Mouse (Mus musculus) left cerebral cortex, postnatal 10 days (tissue): ENCODE measurements around the gene Frmd5. TPM values are rescaled to one million over a fixed set of nuclear protein-coding genes. Genes with fewer than 3 reads are reported as not detected.

ENCODE experiments used
- DNase-seq, 2 experiments: peaks; one replicate each; pipeline ENCODE4 v3.0.0; 2021 to 2022; ENCODE audit warnings: low spot score in 2 of 2, mixed read lengths in 1 of 2; ENCODE audit errors: extremely low spot score in 1 of 2
- intact Hi-C: fragments of 180-260 bp; cut with DNase I; formaldehyde crosslinking; loops from one replicate; pipeline ENCODE4 v1.15.1; 2025
- total RNA-seq, 2 experiments: library from RNA; stranded (reverse); gene quantifications; 2 replicates each; pipeline ENCODE4 v1.2.3; 2021

The Frmd5 gene
- total RNA-seq, 2 experiments from 2014 or later: 44.0 to 46.4 TPM

GRCm38 (mm10) chr2:121598249-121598648 lies 208.6 kb downstream of the Frmd5 start:
- no peak for DNase-seq
- intact Hi-C loops: no loop called here

DNA sequence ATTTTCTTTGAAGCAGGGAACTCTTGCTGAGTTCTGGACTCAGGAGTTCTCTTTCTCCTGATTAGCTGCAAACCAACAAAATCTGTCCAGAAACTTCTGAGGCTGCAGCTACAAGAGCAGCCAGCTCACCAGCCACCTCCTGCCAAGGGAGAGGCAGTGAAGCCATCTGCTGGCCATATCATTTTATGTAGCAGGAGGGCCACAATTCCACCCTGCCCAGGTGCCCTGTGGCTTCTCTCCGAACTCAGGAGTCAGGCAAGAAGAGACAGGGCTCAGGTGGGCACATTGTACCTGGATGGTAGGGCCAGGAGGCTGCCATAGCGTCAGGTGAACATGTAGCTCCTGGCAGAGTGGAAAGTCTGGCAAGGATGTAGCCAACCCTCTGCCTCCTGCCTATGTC lies 210.3 kb downstream of the Frmd5 start:
- intact Hi-C loops: no loop called here
- no peak for DNase-seq

GRCm38 (mm10) chr2:121594660-121595291 lies 212.1 kb downstream of the Frmd5 start:
- intact Hi-C loops: no loop called here
- no peak for DNase-seq

DNA sequence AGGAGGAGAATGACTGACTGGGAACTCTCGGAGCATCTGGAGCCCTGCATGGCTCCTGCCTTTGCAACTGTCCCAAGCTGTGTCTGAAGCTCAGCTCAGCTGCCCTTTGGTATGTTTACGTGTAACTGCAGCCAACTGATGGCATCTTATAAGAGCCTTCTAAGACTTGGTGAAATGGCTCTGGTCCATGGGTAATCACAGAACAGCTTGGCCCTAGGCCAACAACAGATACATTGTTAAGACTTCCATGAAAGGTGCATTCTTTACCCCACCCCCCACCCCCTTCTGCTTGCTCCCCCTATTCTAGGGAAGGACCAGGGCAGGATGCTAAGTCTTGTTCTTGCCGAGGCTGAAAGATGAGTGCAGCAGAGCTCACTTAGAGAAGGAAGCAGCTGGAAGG lies 212.8 kb downstream of the Frmd5 start:
- DNase-seq: no peak
- intact Hi-C loops: no loop called here

DNA sequence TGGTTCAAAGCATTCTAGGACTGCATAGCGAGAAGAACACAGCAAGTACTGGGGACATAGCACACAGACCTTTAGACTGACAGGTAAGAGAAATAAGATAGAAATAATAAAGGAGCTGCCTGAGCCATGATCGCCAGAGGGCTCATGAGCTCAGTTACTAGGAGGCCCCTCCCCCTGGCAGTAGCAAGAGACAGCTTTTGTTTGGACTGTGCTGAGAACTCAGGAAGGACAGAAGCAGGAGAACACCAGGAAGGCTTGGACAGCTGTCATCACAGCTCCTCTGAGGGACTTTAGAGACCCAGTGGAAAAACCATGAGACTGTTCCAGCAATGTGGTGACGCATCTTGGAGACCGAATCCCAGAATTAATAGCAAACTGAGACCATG lies 218.6 kb downstream of the Frmd5 start:
- DNase-seq: peak in 1 of 2 experiments; percentile 42
- intact Hi-C loops: no loop called here

DNA sequence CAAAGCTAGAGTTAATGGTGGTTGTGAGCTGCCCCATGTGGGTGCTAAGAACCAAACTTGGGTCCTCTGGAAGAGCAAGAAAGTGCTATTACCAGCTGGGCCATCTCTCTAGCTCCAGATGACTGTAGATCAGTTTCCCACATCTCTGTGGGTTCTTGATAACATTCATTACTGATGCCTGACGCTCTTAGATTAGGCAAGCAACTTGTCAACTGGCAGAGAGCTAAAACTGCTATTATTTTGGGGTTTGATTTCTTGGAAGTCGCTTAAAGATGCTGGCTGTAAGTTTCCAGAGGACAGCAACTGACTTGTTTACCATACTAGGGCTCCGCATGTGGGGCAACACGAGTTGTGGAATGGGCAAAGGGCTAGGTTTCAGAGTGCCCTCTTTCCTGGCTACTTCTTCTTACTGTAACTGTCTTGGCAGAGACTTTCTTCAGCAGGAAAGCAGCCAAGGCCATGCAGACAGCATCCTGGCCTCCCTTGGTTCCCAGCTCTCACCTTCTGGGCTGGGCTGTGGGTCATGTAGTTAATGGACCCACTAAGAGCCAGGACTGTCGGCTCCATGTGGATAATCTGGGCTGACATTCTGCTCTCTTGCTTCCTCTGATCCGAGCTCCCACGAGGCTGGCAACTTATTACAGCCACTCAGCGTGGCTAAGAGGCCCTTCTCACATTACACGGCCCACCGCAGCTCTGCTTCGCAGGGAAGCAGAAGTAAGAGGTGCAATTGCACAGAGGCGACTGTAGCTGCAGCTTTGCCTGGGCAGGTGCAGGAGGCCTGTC lies 219.2 kb downstream of the Frmd5 start:
- DNase-seq: no peak
- intact Hi-C loops: no loop called here

GRCm38 (mm10) chr2:121584705-121585104 lies 222.2 kb downstream of the Frmd5 start:
- intact Hi-C loops: no loop called here
- no peak for DNase-seq

DNA sequence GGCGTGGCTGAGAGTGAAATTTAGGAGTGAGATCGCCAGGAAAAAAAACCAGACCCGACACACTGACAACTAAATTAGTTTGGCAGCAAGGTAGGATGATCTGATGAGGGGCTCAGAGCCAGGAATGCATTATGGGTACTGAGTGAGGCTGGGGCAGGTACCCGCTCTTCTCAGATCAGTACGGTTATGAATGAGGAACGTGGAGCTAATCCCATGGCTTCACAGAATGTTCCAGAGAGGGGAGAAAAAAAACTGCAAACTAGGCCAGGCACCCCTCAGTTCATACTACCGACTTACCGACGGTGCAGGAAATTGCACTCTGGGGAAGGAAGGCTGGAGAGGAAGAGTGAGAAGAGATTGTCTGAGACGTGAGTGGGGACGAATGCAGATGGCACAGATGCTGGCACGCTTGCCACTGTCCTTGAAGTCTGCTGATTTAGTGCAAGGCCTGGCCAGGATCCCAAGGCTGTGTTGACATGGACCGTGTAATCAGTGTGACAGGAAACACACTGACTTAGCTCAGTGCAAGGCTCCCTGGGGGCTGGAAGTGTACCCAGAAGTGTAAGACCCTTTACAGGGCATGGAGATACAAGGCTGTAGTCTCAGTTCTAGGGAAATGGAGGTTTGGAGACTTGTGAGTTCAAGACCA lies 223.3 kb downstream of the Frmd5 start:
- DNase-seq: no peak
- intact Hi-C loops: no loop called here

- no peak for DNase-seq
- intact Hi-C loops: no loop called here
Measured at GRCm38 (mm10) chr2:121582809-121583376, 224.0 kb downstream of the Frmd5 start.

DNA sequence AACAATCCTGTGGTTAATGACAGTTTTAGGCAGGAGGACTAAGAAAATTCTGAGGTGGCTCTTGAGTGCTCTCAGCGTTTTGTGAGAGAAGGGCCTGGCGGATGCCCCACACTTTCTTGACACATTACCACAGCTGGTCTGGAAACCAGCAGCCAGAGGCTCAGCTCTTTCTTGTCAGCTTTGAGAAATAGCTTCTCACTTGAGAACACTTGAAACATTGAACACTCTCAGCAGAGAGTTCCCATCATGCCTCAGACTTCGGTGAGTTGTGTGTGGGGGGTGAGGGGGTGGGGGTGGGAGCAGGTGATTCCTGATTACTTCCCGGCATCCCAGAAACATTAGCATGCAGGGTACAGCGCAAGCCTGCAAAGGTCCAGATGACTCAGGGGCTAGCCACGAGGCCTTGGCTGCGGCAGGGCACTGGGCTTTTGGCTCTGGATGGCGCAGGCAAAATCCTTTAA lies 231.1 kb downstream of the Frmd5 start:
- DNase-seq: no peak
- intact Hi-C loops: no loop called here

DNA sequence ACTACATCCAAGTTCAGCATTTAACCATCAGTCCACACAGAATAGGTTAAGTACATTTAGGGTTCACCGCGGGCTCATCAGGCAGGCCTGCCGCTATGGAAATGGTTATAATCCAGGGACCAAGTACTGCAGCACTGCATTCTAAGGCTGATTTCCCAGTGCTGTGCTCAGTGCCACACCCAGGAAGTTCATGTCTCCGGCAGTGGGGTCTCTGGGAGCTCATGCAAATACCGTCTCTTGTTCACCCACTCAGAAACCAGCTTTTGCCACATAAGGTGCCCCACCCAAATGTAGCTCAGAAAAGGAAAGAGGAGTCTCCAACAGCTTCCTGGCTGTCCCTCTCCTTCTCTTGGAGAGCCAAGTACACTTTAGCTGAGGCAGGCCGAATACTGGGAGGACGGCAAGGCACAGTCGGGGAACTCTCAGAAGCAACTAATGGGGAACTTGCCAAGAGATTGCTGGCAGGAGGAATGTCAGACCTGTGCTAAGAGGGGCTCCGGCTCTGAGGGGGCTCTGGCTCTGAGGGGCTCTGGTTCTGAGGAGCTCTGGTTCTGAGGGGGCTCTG lies 232.7 kb downstream of the Frmd5 start:
- DNase-seq: no peak
- intact Hi-C loops: loop anchor here (5.0 kb wide), 1 partner anchor 123 kb away; no protein-coding TSS in a partner anchor

GRCm38 (mm10) chr2:121571780-121572179 lies 235.1 kb downstream of the Frmd5 start:
- intact Hi-C loops: loop anchor here (2.0 to 5.0 kb wide), 2 partner anchors 126 to 261 kb away; no protein-coding TSS in a partner anchor
- peak; percentile 83 to 84 for DNase-seq

- DNase-seq: no peak
- intact Hi-C loops: loop anchor here (2.0 to 5.0 kb wide), 2 partner anchors 126 to 262 kb away; no protein-coding TSS in a partner anchor
Measured at GRCm38 (mm10) chr2:121570999-121571655, 235.8 kb downstream of the Frmd5 start.

DNA sequence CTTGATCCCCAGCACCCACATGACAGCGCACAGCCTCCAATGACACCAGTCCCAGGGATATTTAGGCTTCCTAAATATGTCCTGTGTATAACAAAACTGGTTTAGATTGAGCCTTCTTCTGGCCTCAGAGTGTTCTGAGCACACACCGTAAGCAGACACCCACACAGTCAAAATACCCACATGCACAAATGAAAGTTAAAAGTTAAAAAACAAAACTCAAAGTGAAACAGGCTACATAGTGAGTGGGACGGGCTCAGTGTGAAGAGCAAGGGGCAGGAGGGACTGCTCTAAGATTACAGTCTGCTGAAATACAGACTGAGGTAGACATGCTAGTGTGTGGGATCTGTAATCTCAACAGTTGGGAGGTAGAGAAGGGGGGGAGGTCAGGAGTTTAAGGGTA lies 236.8 kb downstream of the Frmd5 start:
- DNase-seq: no peak
- intact Hi-C loops: loop anchor here (2.0 to 5.0 kb wide), 2 partner anchors 127 to 263 kb away; no protein-coding TSS in a partner anchor

GRCm38 (mm10) chr2:121565911-121566310 lies 241.0 kb downstream of the Frmd5 start:
- intact Hi-C loops: no loop called here
- DNase-seq: no peak

DNA sequence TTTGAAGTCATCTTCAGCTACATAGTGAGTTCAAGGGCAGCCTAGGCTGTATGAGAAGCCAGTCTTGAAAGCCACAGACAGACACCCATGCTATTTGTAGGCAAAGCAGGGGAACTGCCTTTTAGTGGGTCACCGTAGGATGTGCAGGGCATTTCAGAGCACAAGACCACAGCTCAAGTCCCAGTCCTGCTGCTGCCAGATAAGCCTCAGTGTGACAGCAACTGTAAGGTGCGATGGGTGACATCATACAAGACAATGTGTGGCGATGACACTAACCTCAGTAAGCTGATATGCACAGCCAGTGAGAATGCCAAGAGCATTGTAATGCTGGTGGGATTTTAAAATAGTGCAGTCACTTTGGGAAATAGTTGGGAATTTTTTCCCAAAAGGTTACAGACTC lies 243.8 kb downstream of the Frmd5 start:
- intact Hi-C loops: no loop called here
- no peak for DNase-seq

DNA sequence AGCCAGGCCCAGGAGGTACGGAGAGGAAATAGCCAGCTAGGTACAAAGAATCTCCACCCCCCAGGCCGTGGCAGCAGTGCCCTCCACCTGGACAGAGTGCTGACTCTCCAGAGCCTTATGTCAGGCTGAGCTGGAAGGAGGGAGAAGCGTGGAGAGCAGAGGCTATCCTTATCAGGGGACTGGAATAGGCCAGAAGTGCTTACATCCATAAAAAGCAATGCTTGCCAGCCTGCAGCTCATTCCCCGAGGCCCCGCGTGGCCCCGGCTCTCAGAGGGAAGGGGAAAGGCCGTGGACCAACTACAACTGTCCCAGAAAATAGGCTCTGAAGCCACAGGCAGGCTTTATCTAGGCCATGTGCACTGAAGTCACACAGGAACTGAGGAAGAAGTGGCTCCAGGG lies 255.6 kb downstream of the Frmd5 start:
- intact Hi-C loops: no loop called here
- DNase-seq: peak in 1 of 2 experiments; percentile 17

GRCm38 (mm10) chr2:121549630-121550029 lies 257.3 kb downstream of the Frmd5 start:
- peak in 1 of 2 experiments; percentile 4 for DNase-seq
- intact Hi-C loops: no loop called here
